Mouse (Mus musculus) heart, embryonic 14.5 days (tissue): ENCODE measurements around the gene Smarce1. TPM values are rescaled to one million over a fixed set of nuclear protein-coding genes. Genes with fewer than 3 reads are reported as not detected.

Experiments used
- ATAC-seq: fragments of 200-750 bp; cut with Nextera tagmentation; 2 replicates; pipeline ENCODE4 v1.8.0; 2017; ENCODE audit warnings: low read depth, moderate TSS enrichment; ENCODE audit not compliant: insufficient number of reproducible peaks, insufficient read depth, low FRiP score
- H3K27ac ChIP-seq, 2 experiments: fragments of 200-500 bp in 1 of 2; fragments of 300-500 bp in 1 of 2; sonication (generic) in 1 of 2; replicated peaks in 1 of 2; 2 replicates each; pipeline ENCODE4 v1.5.1; 2012 to 2014; ENCODE audit warnings: low read depth in 2 of 2, low read length in 2 of 2, control low read depth in 1 of 2, mild to moderate bottlenecking in 1 of 2, mixed read lengths in 1 of 2; ENCODE audit not compliant: control insufficient read depth in 1 of 2, insufficient read depth in 1 of 2
- H3K27me3 ChIP-seq: fragments of 300-500 bp; sonication (generic); 2 replicates; pipeline ENCODE4 v1.6.1; 2014; ENCODE audit warnings: mild to moderate bottlenecking, low read length, control low read depth; ENCODE audit not compliant: control insufficient read depth, insufficient read depth
- H3K36me3 ChIP-seq: fragments of 300-500 bp; sonication (generic); 2 replicates; pipeline ENCODE4 v1.6.1; 2014; ENCODE audit warnings: mild to moderate bottlenecking, control low read depth, low read length, mixed read lengths; ENCODE audit not compliant: control insufficient read depth, insufficient read depth
- H3K4me1 ChIP-seq, 2 experiments: fragments of 200-500 bp in 1 of 2; fragments of 300-500 bp in 1 of 2; sonication (generic) in 1 of 2; 2 replicates each; pipeline ENCODE4 v1.6.1; 2012 to 2014; ENCODE audit warnings: low read length in 2 of 2, control low read depth in 1 of 2, mixed read lengths in 1 of 2; ENCODE audit not compliant: control insufficient read depth in 2 of 2, insufficient read depth in 2 of 2
- H3K4me2 ChIP-seq: fragments of 300-500 bp; sonication (generic); 2 replicates; pipeline ENCODE4 v1.6.1; 2014; ENCODE audit warnings: mild to moderate bottlenecking, low read length
- H3K4me3 ChIP-seq, 2 experiments: fragments of 200-500 bp in 1 of 2; fragments of 300-500 bp in 1 of 2; sonication (generic) in 1 of 2; 2 replicates each; pipeline ENCODE4 v1.5.1; 2012 to 2014; ENCODE audit warnings: low read length in 2 of 2, mild to moderate bottlenecking in 2 of 2, control low read depth in 1 of 2, low read depth in 1 of 2, moderate library complexity in 1 of 2; ENCODE audit not compliant: control insufficient read depth in 1 of 2, insufficient read depth in 1 of 2
- H3K9ac ChIP-seq: fragments of 300-500 bp; sonication (generic); 2 replicates; pipeline ENCODE4 v1.6.1; 2014; ENCODE audit warnings: mild to moderate bottlenecking, low read length
- H3K9me3 ChIP-seq: fragments of 300-500 bp; sonication (generic); 2 replicates; pipeline ENCODE4 v1.6.1; 2016; ENCODE audit warnings: low read length, control low read depth; ENCODE audit not compliant: control insufficient read depth
- WGBS: fragments of 180-500 bp; shearing (Covaris S2); extraction: QIAGEN DNeasy Blood & Tissue Kit; methylation state at CpG from one replicate; pipeline ENCODE4 v1.1.7; 2014; 5-methylcytosine and 5-hydroxymethylcytosine counted together
- polyA plus RNA-seq: library from polyadenylated mRNA; unstranded; fragments of >200 nt; fragmentation: Nextera tagmentation; extraction: Ambion mirVana; gene quantifications from 2 replicates; pipeline ENCODE4 v1.2.1, GENCODE M21; 2014

Smarce1 gene
- polyA plus RNA-seq, 1 experiment from 2014 or later = 93.5 TPM

- Histone ChIP-seq H3K9me3 (no peaks in the 10 kb centered on the region), H3K4me2 (no peak overlapping the region), H3K36me3 (no peaks in the 10 kb centered on the region), H3K27ac (peak overlapping the region; percentile 62; a peak in 3 of 4 replicates), H3K27me3 (no peaks in the 10 kb centered on the region), H3K4me1 (peaks cover 0 to 6% of the 10 kb centered on the region in 2 experiments; a peak in 1 of 4 replicates), H3K4me3 (no peak overlapping the region), H3K9ac (no peak overlapping the region)
- no peak for ATAC-seq
- WGBS = 48% methylated on average over 9 of the region's 9 CpGs
Measured at GRCm38 (mm10) chr11:99265220-99265619, 34.4 kb upstream of the Smarce1 start.

- WGBS = 79% methylated on average over 4 of the region's 4 CpGs
- Histone ChIP-seq H3K9me3 (no peaks in the 10 kb centered on the region), H3K27ac (no peak overlapping the region), H3K27me3 (no peaks in the 10 kb centered on the region), H3K4me3 (no peak overlapping the region), H3K36me3 (no peaks in the 10 kb centered on the region), H3K9ac (no peak overlapping the region), H3K4me2 (no peak overlapping the region), H3K4me1 (no peaks in the 10 kb centered on the region)
- no peak for ATAC-seq
Measured at GRCm38 (mm10) chr11:99256213-99256612, 25.4 kb upstream of the Smarce1 start.

GRCm38 (mm10) chr11:99255316-99255715, 24.5 kb upstream of the Smarce1 start:
- H3K4me2 ChIP-seq = no peak overlapping the region
- H3K27ac ChIP-seq = no peak overlapping the region
- no peaks in the 10 kb centered on the region for H3K4me1 ChIP-seq
- H3K36me3 ChIP-seq = no peaks in the 10 kb centered on the region
- WGBS = 90% methylated on average over 8 of the region's 8 CpGs
- no peak overlapping the region for H3K9ac ChIP-seq
- H3K27me3 ChIP-seq = no peaks in the 10 kb centered on the region
- ATAC-seq = no peak
- H3K9me3 ChIP-seq = no peaks in the 10 kb centered on the region
- H3K4me3 ChIP-seq = no peak overlapping the region

GRCm38 (mm10) chr11:99253893-99254292, 23.1 kb upstream of the Smarce1 start:
- no peaks in the 10 kb centered on the region for H3K36me3 ChIP-seq
- H3K4me2 ChIP-seq = no peak overlapping the region
- H3K4me1 ChIP-seq = 0 out of 4 replicates have a peak, but pooled peaks cover 0 to 2% of the 10 kb centered on the region in 2 experiments
- no peaks in the 10 kb centered on the region for H3K9me3 ChIP-seq
- 60% methylated on average over 2 of the region's 2 CpGs for WGBS
- no peak overlapping the region for H3K27ac ChIP-seq
- H3K4me3 ChIP-seq = no peak overlapping the region
- no peak overlapping the region for H3K9ac ChIP-seq
- ATAC-seq = no peak
- H3K27me3 ChIP-seq = no peaks in the 10 kb centered on the region

- 72% methylated on average over 8 of the region's 8 CpGs for whole genome bisulfite sequencing
- Histone ChIP-seq H3K36me3 (no peaks in the 10 kb centered on the region), H3K4me2 (no peak overlapping the region), H3K9me3 (no peaks in the 10 kb centered on the region), H3K27ac (no peak overlapping the region), H3K4me1 (0 out of 4 replicates have a peak, but pooled peaks cover 0 to 2% of the 10 kb centered on the region in 2 experiments), H3K27me3 (no peaks in the 10 kb centered on the region), H3K4me3 (no peak overlapping the region), H3K9ac (no peak overlapping the region)
- no peak for ATAC-seq
Measured at GRCm38 (mm10) chr11:99252671-99253070, 21.9 kb upstream of the Smarce1 start.

GRCm38 (mm10) chr11:99250666-99251065, 19.8 kb upstream of the Smarce1 start:
- no peak for ATAC-seq
- 61% methylated on average over 3 of the region's 3 CpGs for WGBS
- Histone ChIP-seq H3K9me3 (no peaks in the 10 kb centered on the region), H3K27me3 (no peaks in the 10 kb centered on the region), H3K4me2 (no peak overlapping the region), H3K4me3 (no peak overlapping the region), H3K27ac (no peak overlapping the region), H3K36me3 (no peaks in the 10 kb centered on the region), H3K4me1 (0 out of 4 replicates have a peak, but pooled peaks cover 0 to 2% of the 10 kb centered on the region in 2 experiments), H3K9ac (no peak overlapping the region)

GRCm38 (mm10) chr11:99250241-99250640, 19.4 kb upstream of the Smarce1 start:
- H3K27ac ChIP-seq = no peak overlapping the region
- no peak overlapping the region for H3K9ac ChIP-seq
- no peak overlapping the region for H3K4me3 ChIP-seq
- 23% methylated on average over 5 of the region's 5 CpGs for WGBS
- H3K4me2 ChIP-seq = no peak overlapping the region
- ATAC-seq = no peak
- H3K9me3 ChIP-seq = no peaks in the 10 kb centered on the region
- H3K27me3 ChIP-seq = no peaks in the 10 kb centered on the region
- H3K4me1 ChIP-seq = 0 out of 4 replicates have a peak, but pooled peaks cover 0 to 2% of the 10 kb centered on the region in 2 experiments
- H3K36me3 ChIP-seq = no peaks in the 10 kb centered on the region

GRCm38 (mm10) chr11:99249115-99249514, 18.3 kb upstream of the Smarce1 start:
- H3K4me2 ChIP-seq = no peak overlapping the region
- no peak overlapping the region for H3K27ac ChIP-seq
- H3K36me3 ChIP-seq = no peaks in the 10 kb centered on the region
- H3K27me3 ChIP-seq = no peaks in the 10 kb centered on the region
- 60% methylated on average over 4 of the region's 4 CpGs for WGBS
- no peak for ATAC-seq
- H3K4me1 ChIP-seq = 0 out of 4 replicates have a peak, but pooled peaks cover 0 to 2% of the 10 kb centered on the region in 2 experiments
- H3K4me3 ChIP-seq = no peak overlapping the region
- H3K9ac ChIP-seq = no peak overlapping the region
- no peaks in the 10 kb centered on the region for H3K9me3 ChIP-seq
